Mouse (Mus musculus) erythroblast, embryonic 14.5 days (primary cell): ENCODE measurements around the gene Bola2. TPM values are rescaled to one million over a fixed set of nuclear protein-coding genes. Genes with fewer than 3 reads are reported as not detected.
A peak's percentile ranks its signal among the peaks of the same experiment; 100 is the strongest.
"Not testable (repeated sequence)": the region's sequence is repeated elsewhere in the genome, so short reads cannot be mapped to it uniquely, and the experiment has no call there.

ENCODE experiments used
- H3K27me3 ChIP-seq: 2 replicates; pipeline ENCODE4 v1.6.1; 2012; ENCODE audit warnings: inconsistent platforms; ENCODE audit not compliant: control insufficient read depth
- H3K36me3 ChIP-seq: 2 replicates; pipeline ENCODE4 v1.6.1; 2012; ENCODE audit warnings: mild to moderate bottlenecking, inconsistent platforms; ENCODE audit not compliant: control insufficient read depth
- H3K4me1 ChIP-seq: 2 replicates; pipeline ENCODE4 v1.6.1; 2012; ENCODE audit warnings: inconsistent platforms; ENCODE audit not compliant: control insufficient read depth
- H3K4me3 ChIP-seq: replicated peaks from 2 replicates; pipeline ENCODE3; 2012; ENCODE audit warnings: moderate library complexity, mild to moderate bottlenecking, inconsistent platforms
- H3K9me3 ChIP-seq: 2 replicates; pipeline ENCODE4 v1.6.1; 2012; ENCODE audit warnings: low read length, inconsistent platforms, mixed read lengths; ENCODE audit not compliant: control insufficient read depth
- GATA1 ChIP-seq: IDR thresholded peaks from 2 replicates; pipeline ENCODE4 v1.6.1; 2012; ENCODE audit warnings: low read length, inconsistent platforms, mixed read lengths
- TAL1 ChIP-seq: IDR thresholded peaks from 3 replicates; pipeline ENCODE4 v1.6.1; 2012; ENCODE audit warnings: low read length, inconsistent platforms, mixed read lengths
- polyA plus RNA-seq: library from polyadenylated mRNA; stranded (reverse); fragments of >175 nt; gene quantifications from 2 replicates; pipeline ENCODE4 v1.2.3, GENCODE M21; 2012

Gene Bola2
- polyA plus RNA-seq, 1 experiment: 14.8 TPM

GRCm38 (mm10) chr7:126679683-126680082 lies 15.5 kb upstream of the Bola2 start:
- Histone ChIP-seq H3K9me3 (no peaks in the 10 kb centered on the region), H3K4me3 (no peak overlapping the region), H3K27me3 (no peaks in the 10 kb centered on the region), H3K36me3 (peaks cover 29% of the 10 kb centered on the region), H3K4me1 (no peaks in the 10 kb centered on the region)
- TF ChIP-seq TAL1 (no peak), GATA1 (no peak)

GRCm38 (mm10) chr7:126681221-126681620 lies 14.0 kb upstream of the Bola2 start:
- H3K4me1 ChIP-seq: no peaks in the 10 kb centered on the region
- TF ChIP-seq GATA1 (no peak), TAL1 (no peak)
- peaks cover 16% of the 10 kb centered on the region for H3K36me3 ChIP-seq
- H3K9me3 ChIP-seq: no peaks in the 10 kb centered on the region
- H3K4me3 ChIP-seq: no peak overlapping the region
- no peaks in the 10 kb centered on the region for H3K27me3 ChIP-seq

GRCm38 (mm10) chr7:126688156-126688555 lies 7.0 kb upstream of the Bola2 start:
- not testable (repeated sequence) for H3K9me3 ChIP-seq, H3K27me3 ChIP-seq, H3K4me1 ChIP-seq, H3K4me3 ChIP-seq
- peaks cover 26% of the 10 kb centered on the region for H3K36me3 ChIP-seq

- TF ChIP-seq TAL1 (no peak), GATA1 (no peak)
- H3K27me3 ChIP-seq: no peaks in the 10 kb centered on the region
- peaks cover 26% of the 10 kb centered on the region for H3K36me3 ChIP-seq
- H3K4me3 ChIP-seq: no peak overlapping the region
- H3K9me3 ChIP-seq: no peaks in the 10 kb centered on the region
- H3K4me1 ChIP-seq: peaks cover 13% of the 10 kb centered on the region
Measured at GRCm38 (mm10) chr7:126689021-126689420, 6.2 kb upstream of the Bola2 start.

GRCm38 (mm10) chr7:126690737-126691136 lies 4.5 kb upstream of the Bola2 start:
- TF ChIP-seq TAL1: no peak
- no peak for TF ChIP-seq GATA1
- Histone ChIP-seq H3K9me3 (no peaks in the 10 kb centered on the region), H3K27me3 (no peaks in the 10 kb centered on the region), H3K4me1 (peaks cover 25% of the 10 kb centered on the region), H3K36me3 (peaks cover 26% of the 10 kb centered on the region), H3K4me3 (no peak overlapping the region)

- H3K36me3 ChIP-seq: peaks cover 26% of the 10 kb centered on the region
Measured at GRCm38 (mm10) chr7:126691676-126692075, 3.5 kb upstream of the Bola2 start.

GRCm38 (mm10) chr7:126692426-126692825 lies 2.8 kb upstream of the Bola2 start:
- Histone ChIP-seq H3K4me3 (no peak overlapping the region), H3K4me1 (peaks cover 39% of the 10 kb centered on the region), H3K36me3 (peaks cover 32% of the 10 kb centered on the region), H3K9me3 (no peaks in the 10 kb centered on the region), H3K27me3 (no peaks in the 10 kb centered on the region)
- TF ChIP-seq TAL1: no peak
- no peak for TF ChIP-seq GATA1

More at GRCm38 (mm10) chr7:126691676-126692075, 3.5 kb upstream of the Bola2 start:
- Histone ChIP-seq H3K4me1 (peaks cover 32% of the 10 kb centered on the region), H3K4me3 (no peak overlapping the region), H3K27me3 (no peaks in the 10 kb centered on the region), H3K9me3 (no peaks in the 10 kb centered on the region)
- TF ChIP-seq GATA1: no peak
- no peak for TF ChIP-seq TAL1

- Histone ChIP-seq H3K36me3 (peaks cover 36% of the 10 kb centered on the region), H3K27me3 (no peaks in the 10 kb centered on the region), H3K9me3 (no peaks in the 10 kb centered on the region), H3K4me3 (no peak overlapping the region), H3K4me1 (peaks cover 42% of the 10 kb centered on the region)
- TF ChIP-seq TAL1: no peak
- no peak for TF ChIP-seq GATA1
Measured at GRCm38 (mm10) chr7:126693256-126693655, 1.9 kb upstream of the Bola2 start.

- no peaks in the 10 kb centered on the region for H3K27me3 ChIP-seq
- peaks cover 36% of the 10 kb centered on the region for H3K36me3 ChIP-seq
- H3K4me3 ChIP-seq: no peak overlapping the region
- H3K4me1 ChIP-seq: peaks cover 42% of the 10 kb centered on the region
- no peak for TF ChIP-seq TAL1
- no peak for TF ChIP-seq GATA1
- H3K9me3 ChIP-seq: no peaks in the 10 kb centered on the region
Measured at GRCm38 (mm10) chr7:126693781-126694180, 1.4 kb upstream of the Bola2 start.

- Histone ChIP-seq H3K4me1 (peaks cover 42% of the 10 kb centered on the region), H3K9me3 (no peaks in the 10 kb centered on the region), H3K36me3 (peaks cover 36% of the 10 kb centered on the region), H3K27me3 (no peaks in the 10 kb centered on the region), H3K4me3 (peak overlapping the region; percentile 89)
- TF ChIP-seq TAL1 (no peak), GATA1 (no peak)
Measured at GRCm38 (mm10) chr7:126694441-126695051, 655 bp upstream of the Bola2 start.
